Mouse (Mus musculus): ENCODE data around the gene Hoxa7. TPM values are rescaled to one million over a fixed set of nuclear protein-coding genes. Genes with fewer than 3 reads are reported as not detected.

The Hoxa7 gene
- total and polyA plus RNA-seq, 3 experiments: 0.17 TPM; not detected in 2

GRCm38 (mm10) chr6:52261751-52262462, 40.3 kb upstream of the Hoxa7 start:
- H3K9me3 ChIP-seq (replicated peaks; ENCODE audit: insufficient read depth, low read length): no peaks in the 10 kb centered on the region
- DNase-seq (ENCODE audit: low read depth, low spot score): no peak
- no peak overlapping the region for H3K9ac ChIP-seq (ENCODE audit: control insufficient read depth, low read depth, low read length, poor library complexity, severe bottlenecking)
- no peaks in the 10 kb centered on the region for H3K27me3 ChIP-seq (ENCODE audit: control insufficient read depth in 1 of 2, insufficient read depth in 2 of 2, low read length in 2 of 2)
- H3K4me1 ChIP-seq (ENCODE audit: control insufficient read depth in 1 of 2, insufficient read depth in 2 of 2, low read length in 2 of 2): no peaks in the 10 kb centered on the region
- no peaks in the 10 kb centered on the region for H3K36me3 ChIP-seq (ENCODE audit: control insufficient read depth in 1 of 2, insufficient read depth in 2 of 2, low read length in 2 of 2)
- no peaks in the 10 kb centered on the region for H3K79me2 ChIP-seq (ENCODE audit: control insufficient read depth, insufficient read depth, low read length, poor library complexity)
- H3K27ac ChIP-seq (ENCODE audit: control insufficient read depth, low read depth, low read length): no peak overlapping the region
- H3K4me3 ChIP-seq (ENCODE audit: control insufficient read depth in 1 of 2, insufficient read depth in 1 of 2, low read depth in 2 of 2, low read length in 2 of 2): no peak overlapping the region
- TF ChIP-seq MYB (IDR thresholded peaks at IDR 0.05; ENCODE audit: low read depth, low read length) (no peak), TCF12 (IDR thresholded peaks at IDR 0.05; ENCODE audit: low read depth, low read length) (no peak), ZMIZ1 (IDR thresholded peaks at IDR 0.05; ENCODE audit: low read depth, low read length) (no peak), ZNF384 (IDR thresholded peaks at IDR 0.05; ENCODE audit: low read depth, low read length) (no peak), JUND (IDR thresholded peaks at IDR 0.05; ENCODE audit: low read depth, low read length) (no peak), ELF1 (IDR thresholded peaks at IDR 0.05; ENCODE audit: low read depth, low read length) (no peak), TBP (IDR thresholded peaks at IDR 0.05; ENCODE audit: low read depth, low read length) (no peak), POLR2A (IDR thresholded peaks at IDR 0.05; ENCODE audit: control insufficient read depth in 1 of 2, insufficient read depth in 1 of 2, low read depth in 1 of 2, low read length in 2 of 2, poor library complexity in 1 of 2) (no peak), GATA1 (IDR thresholded peaks at IDR 0.05; ENCODE audit: low read depth, low read length) (no peak), CHD2 (IDR thresholded peaks at IDR 0.05; ENCODE audit: low read length) (no peak), HCFC1 (IDR thresholded peaks at IDR 0.05; ENCODE audit: low read depth, low read length) (no peak), MAFK (IDR thresholded peaks at IDR 0.05; ENCODE audit: borderline replicate concordance, low read depth, low read length) (no peak), KAT2A (conservative IDR thresholded peaks at IDR 0.05; ENCODE audit: low read depth, low read length) (no peak), MAX (IDR thresholded peaks at IDR 0.05; ENCODE audit: low read length) (no peak), USF2 (IDR thresholded peaks at IDR 0.05; ENCODE audit: borderline replicate concordance in 1 of 2, insufficient read depth in 1 of 2, low read depth in 1 of 2, low read length in 2 of 2) (no peak), CTCF (IDR thresholded peaks at IDR 0.05 in 2 of 3, conservative IDR thresholded peaks at IDR 0.05 in 1 of 3; ENCODE audit: control insufficient read depth in 1 of 3, insufficient read depth in 1 of 3, low read depth in 2 of 3, low read length in 3 of 3, poor library complexity in 1 of 3, severe bottlenecking in 1 of 3) (no peak)

- no peak within 1 kb of the TSS for H3K4me3 ChIP-seq (ENCODE audit: control insufficient read depth in 1 of 2, insufficient read depth in 1 of 2, low read depth in 2 of 2, low read length in 2 of 2)
- no peaks in the 10 kb centered on the region for H3K4me1 ChIP-seq (ENCODE audit: control insufficient read depth in 1 of 2, insufficient read depth in 2 of 2, low read length in 2 of 2)
- no peaks in the 10 kb centered on the region for H3K27me3 ChIP-seq (ENCODE audit: control insufficient read depth in 1 of 2, insufficient read depth in 2 of 2, low read length in 2 of 2)
- H3K9me3 ChIP-seq (replicated peaks; ENCODE audit: insufficient read depth, low read length): no peaks in the 10 kb centered on the region
- no peaks in the 10 kb centered on the region for H3K36me3 ChIP-seq (ENCODE audit: control insufficient read depth in 1 of 2, insufficient read depth in 2 of 2, low read length in 2 of 2)
- no peak for DNase-seq (ENCODE audit: low read depth, low spot score)
- no peak within 1 kb of the TSS for H3K27ac ChIP-seq (ENCODE audit: control insufficient read depth, low read depth, low read length)
- no peak within 1 kb of the TSS for H3K9ac ChIP-seq (ENCODE audit: control insufficient read depth, low read depth, low read length, poor library complexity, severe bottlenecking)
- H3K79me2 ChIP-seq (ENCODE audit: control insufficient read depth, insufficient read depth, low read length, poor library complexity): no peaks in the 10 kb centered on the region
- no peak for TF ChIP-seq MEF2A (IDR thresholded peaks at IDR 0.05; ENCODE audit: extremely low read depth, insufficient replicate concordance, low read depth, low read length, poor library complexity, severe bottlenecking)
- no peak for TF ChIP-seq HCFC1 (IDR thresholded peaks at IDR 0.05; ENCODE audit: low read depth, low read length)
- no peak for TF ChIP-seq UBTF (IDR thresholded peaks at IDR 0.05; ENCODE audit: borderline replicate concordance, insufficient read depth, low read depth, low read length)
- no peak for TF ChIP-seq MAFK (IDR thresholded peaks at IDR 0.05; ENCODE audit: borderline replicate concordance, low read depth, low read length)
- no peak for TF ChIP-seq POLR2AphosphoS2 (IDR thresholded peaks at IDR 0.05; ENCODE audit: low read length)
- no peak for TF ChIP-seq ETS1 (IDR thresholded peaks at IDR 0.05; ENCODE audit: low read depth, low read length)
- no peak for TF ChIP-seq NRF1 (IDR thresholded peaks at IDR 0.05; ENCODE audit: insufficient read depth, low read depth, low read length, poor library complexity, severe bottlenecking)
- no peak for TF ChIP-seq SMC3 (IDR thresholded peaks at IDR 0.05; ENCODE audit: low read depth, low read length)
- TF ChIP-seq MAX (IDR thresholded peaks at IDR 0.05; ENCODE audit: low read length): no peak
- no peak for TF ChIP-seq ZC3H11A (IDR thresholded peaks at IDR 0.05; ENCODE audit: low read depth, low read length)
- no peak for TF ChIP-seq SIN3A (IDR thresholded peaks at IDR 0.05; ENCODE audit: low read length)
- TF ChIP-seq GATA1 (IDR thresholded peaks at IDR 0.05; ENCODE audit: low read depth, low read length): no peak
- TF ChIP-seq MYC (IDR thresholded peaks at IDR 0.05; ENCODE audit: low read depth, low read length): no peak
- TF ChIP-seq TCF12 (IDR thresholded peaks at IDR 0.05; ENCODE audit: low read depth, low read length): no peak
- no peak for TF ChIP-seq MXI1 (IDR thresholded peaks at IDR 0.05; ENCODE audit: low read depth, low read length)
- no peak for TF ChIP-seq MYB (IDR thresholded peaks at IDR 0.05; ENCODE audit: low read depth, low read length)
- no peak for TF ChIP-seq NELFE (IDR thresholded peaks at IDR 0.05; ENCODE audit: low read depth, low read length)
- no peak for TF ChIP-seq MAZ (IDR thresholded peaks at IDR 0.05; ENCODE audit: low read depth, low read length)
- no peak for TF ChIP-seq KAT2A (conservative IDR thresholded peaks at IDR 0.05; ENCODE audit: low read depth, low read length)
These were observed 39.3 kb upstream of the Hoxa7 start, which contains the start of gene Hoxa13 for GRCm38 (mm10) chr6:52260654-52261575. Hoxa13 (minus strand) TSS chr6:52260880.
